Mouse (Mus musculus) myocyte (in vitro differentiated cells): ENCODE results near the gene Sphk2.

ENCODE experiments used
- E2F4 ChIP-seq: IDR thresholded peaks from one replicate; pipeline ENCODE4 v1.6.1; 2011; ENCODE audit warnings: mild to moderate bottlenecking, control low read depth, moderate library complexity; ENCODE audit not compliant: insufficient read depth
- MAX ChIP-seq: IDR thresholded peaks from one replicate; pipeline ENCODE4 v1.6.1; 2011; ENCODE audit warnings: low read depth, mild to moderate bottlenecking, control low read depth
- MYOD1 ChIP-seq, 3 experiments: IDR thresholded peaks; one replicate each; pipeline ENCODE4 v1.6.1; 2011; ENCODE audit warnings: control low read depth in 2 of 3, low read depth in 2 of 3, mild to moderate bottlenecking in 2 of 3, moderate library complexity in 1 of 3; ENCODE audit not compliant: insufficient read length in 2 of 3, control insufficient read depth in 1 of 3
- MYOG ChIP-seq, 3 experiments: IDR thresholded peaks; one replicate each; pipeline ENCODE4 v1.6.1; 2011; ENCODE audit warnings: control low read depth in 2 of 3, low read depth in 2 of 3, mild to moderate bottlenecking in 2 of 3; ENCODE audit not compliant: insufficient read length in 2 of 3, control insufficient read depth in 1 of 3, insufficient read depth in 1 of 3
- POLR2A ChIP-seq: IDR thresholded peaks from one replicate; pipeline ENCODE4 v1.6.1; 2011; ENCODE audit warnings: low read depth, mild to moderate bottlenecking, control low read depth, moderate library complexity; ENCODE audit not compliant: insufficient read length
- REST ChIP-seq: IDR thresholded peaks from one replicate; pipeline ENCODE4 v1.6.1; 2011; ENCODE audit warnings: mild to moderate bottlenecking, control low read depth, moderate library complexity; ENCODE audit not compliant: insufficient read depth, insufficient read length
- SRF ChIP-seq: IDR thresholded peaks from one replicate; pipeline ENCODE4 v1.6.1; 2011; ENCODE audit warnings: low read depth; ENCODE audit not compliant: control insufficient read depth, insufficient read length
- TCF12 ChIP-seq: IDR thresholded peaks from one replicate; pipeline ENCODE4 v1.6.1; 2011; ENCODE audit warnings: mild to moderate bottlenecking, control low read depth; ENCODE audit not compliant: poor library complexity, insufficient read depth, severe bottlenecking

- TF ChIP-seq MAX (no peak), E2F4 (no peak), REST (no peak), MYOG (IDR thresholded peaks at IDR 0.05; ENCODE audit: control insufficient read depth in 1 of 3, insufficient read depth in 1 of 3, insufficient read length in 2 of 3, low read depth in 2 of 3) (no peak), POLR2A (no peak), SRF (no peak), TCF12 (no peak), MYOD1 (IDR thresholded peaks at IDR 0.05; ENCODE audit: control insufficient read depth in 1 of 3, insufficient read length in 2 of 3, low read depth in 2 of 3) (no peak)
These were observed 7.2 kb downstream of the Sphk2 start for GRCm38 (mm10) chr7:45710477-45711191.
